Mouse (Mus musculus): ENCODE data around the gene Psma3. TPM values are rescaled to one million over a fixed set of nuclear protein-coding genes. Genes with fewer than 3 reads are reported as not detected.
A peak's percentile ranks its signal among the peaks of the same experiment; 100 is the strongest.

Gene Psma3
- polyA plus RNA-seq (2012; rRNA removed): 178 and 196 TPM in 2 replicates

GRCm38 (mm10) chr12:70974441-70975266 is at the start of gene Psma3:
Gene Psma3 (plus strand): TSS chr12:70974621.
- peak; percentile 82 to 93 for DNase-seq (ENCODE audit: extremely low spot score in 1 of 2, low spot score in 1 of 2)

DNA sequence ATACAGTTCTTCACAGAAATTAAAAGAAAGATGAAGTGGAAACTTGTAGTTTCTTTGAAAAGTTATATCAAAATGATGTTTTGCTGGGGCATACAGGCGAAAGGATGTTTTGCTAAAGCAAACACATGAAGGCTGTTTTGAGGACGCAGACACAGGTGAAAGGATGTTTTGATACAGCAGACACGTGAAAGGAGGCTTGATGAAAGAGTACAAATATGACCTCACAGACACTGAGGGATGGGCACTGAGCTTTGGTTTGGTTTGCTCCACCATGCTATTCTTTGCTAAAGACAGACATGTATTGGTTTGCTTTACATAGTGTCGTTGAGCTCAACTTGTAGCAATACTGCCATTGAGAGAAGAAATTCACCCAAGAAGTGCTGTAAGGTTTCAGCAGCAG is 44.6 kb upstream of the Psma3 start:
- no peak for DNase-seq (ENCODE audit: extremely low spot score in 1 of 2, low spot score in 1 of 2)

DNA sequence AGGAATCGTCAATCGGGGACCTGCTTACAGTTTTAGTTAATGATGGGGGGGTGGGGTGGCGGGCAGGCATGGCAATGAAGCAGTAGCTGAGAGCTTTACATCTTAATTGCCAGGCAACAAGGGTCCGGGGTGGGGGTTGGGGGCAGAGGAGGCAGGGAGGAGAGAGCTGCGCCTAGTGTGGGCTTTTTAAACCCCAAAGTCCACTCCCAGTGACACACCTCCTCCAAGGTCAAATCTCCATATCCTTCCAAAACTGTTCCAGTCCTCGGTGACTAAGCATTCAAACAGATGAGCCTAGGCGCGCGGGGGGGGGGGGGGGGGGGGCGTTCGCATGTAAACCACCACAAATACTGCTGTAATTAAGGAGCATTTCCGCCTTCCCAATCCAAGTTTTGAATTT is 37.3 kb upstream of the Psma3 start:
- peak in 1 of 2 experiments; percentile 19 for DNase-seq (ENCODE audit: extremely low spot score in 1 of 2, low spot score in 1 of 2)

GRCm38 (mm10) chr12:70937571-70938384 is 36.6 kb upstream of the Psma3 start, which contains the start of gene Actr10:
Gene Actr10 (plus strand): TSS chr12:70937857.
- peak; percentile 87 to 94 for DNase-seq (ENCODE audit: extremely low spot score in 1 of 2, low spot score in 1 of 2)

DNA sequence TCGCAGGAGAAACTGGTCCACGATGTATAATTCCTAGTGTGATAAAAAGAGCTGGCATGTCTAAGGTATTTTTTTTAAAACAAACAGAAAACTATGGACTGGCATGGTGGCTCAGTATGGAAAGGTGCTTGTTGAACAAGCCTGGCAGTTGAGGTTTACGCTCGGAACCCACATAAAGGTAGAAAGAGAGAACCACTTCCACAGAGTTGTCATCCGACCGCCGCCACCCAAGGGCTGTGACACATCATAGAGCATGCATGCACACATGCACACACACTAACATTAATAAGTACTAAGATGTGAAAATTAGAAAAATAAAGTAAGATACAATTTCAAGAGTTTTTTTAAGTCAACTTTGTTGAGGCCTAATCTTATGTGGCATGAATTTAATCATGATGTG is 33.6 kb upstream of the Psma3 start:
- no peak for DNase-seq (ENCODE audit: extremely low spot score in 1 of 2, low spot score in 1 of 2)

DNA sequence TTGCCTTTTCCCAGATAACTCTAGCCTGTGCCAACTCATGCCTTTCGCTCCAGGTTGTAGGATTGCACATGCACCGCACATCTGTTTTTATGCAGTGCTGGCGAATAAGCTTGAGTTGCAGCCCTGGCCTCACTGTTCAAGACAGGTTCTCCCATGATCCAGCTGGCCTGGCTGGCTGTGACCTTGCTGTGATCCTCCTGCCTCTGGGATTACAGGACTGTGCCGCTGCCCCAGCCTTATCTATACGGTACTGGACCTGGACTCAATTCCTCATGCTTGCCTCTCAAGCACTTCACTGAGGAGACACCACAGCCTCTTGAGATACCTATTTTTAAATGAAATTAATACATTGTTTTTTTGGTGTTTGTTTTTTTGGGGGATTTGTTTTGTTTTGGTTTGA is 30.2 kb upstream of the Psma3 start:
- no peak for DNase-seq (ENCODE audit: extremely low spot score in 1 of 2, low spot score in 1 of 2)

GRCm38 (mm10) chr12:70946585-70947256 is 27.7 kb upstream of the Psma3 start:
- no peak for DNase-seq (ENCODE audit: extremely low spot score in 1 of 2, low spot score in 1 of 2)

GRCm38 (mm10) chr12:70958640-70959039 is 15.8 kb upstream of the Psma3 start:
- DNase-seq (ENCODE audit: extremely low spot score in 1 of 2, low spot score in 1 of 2): no peak

- no peak for DNase-seq (ENCODE audit: extremely low spot score in 1 of 2, low spot score in 1 of 2)
These were observed 6.8 kb upstream of the Psma3 start for GRCm38 (mm10) chr12:70967581-70967980.

- peak; percentile 60 to 82 for DNase-seq (ENCODE audit: extremely low spot score in 1 of 2, low spot score in 1 of 2)
These were observed 6.2 kb upstream of the Psma3 start for GRCm38 (mm10) chr12:70968141-70968790.

DNA sequence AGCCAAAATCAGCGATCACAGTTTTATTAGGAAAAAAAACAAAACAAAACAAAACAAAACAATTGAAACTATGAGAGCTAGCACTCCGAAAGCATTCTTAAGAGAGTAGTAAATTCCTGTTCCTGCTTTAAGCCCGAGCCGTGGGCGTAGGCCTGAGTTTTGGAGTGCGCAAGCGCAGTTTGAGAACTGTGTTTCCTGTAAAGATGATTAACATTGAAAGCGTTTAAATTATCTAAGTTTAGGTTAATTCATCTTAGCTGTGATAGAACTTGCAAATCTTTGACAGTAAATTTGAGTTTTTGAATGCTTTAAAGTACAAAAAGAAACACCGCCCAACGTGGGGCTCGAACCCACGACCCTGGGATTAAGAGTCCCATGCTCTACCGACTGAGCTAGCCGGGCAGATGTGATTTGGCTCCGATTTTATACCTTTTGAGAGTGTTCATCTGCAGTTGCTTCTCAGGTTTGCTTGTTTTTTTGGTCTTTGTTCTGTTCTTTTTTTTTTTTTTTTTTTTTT is 5.6 kb upstream of the Psma3 start:
- DNase-seq (ENCODE audit: extremely low spot score in 1 of 2, low spot score in 1 of 2): peak; percentile 83 to 96

- peak; percentile 49 to 76 for DNase-seq (ENCODE audit: extremely low spot score in 1 of 2, low spot score in 1 of 2)
These were observed 4.8 kb upstream of the Psma3 start for GRCm38 (mm10) chr12:70969485-70970184.

DNA sequence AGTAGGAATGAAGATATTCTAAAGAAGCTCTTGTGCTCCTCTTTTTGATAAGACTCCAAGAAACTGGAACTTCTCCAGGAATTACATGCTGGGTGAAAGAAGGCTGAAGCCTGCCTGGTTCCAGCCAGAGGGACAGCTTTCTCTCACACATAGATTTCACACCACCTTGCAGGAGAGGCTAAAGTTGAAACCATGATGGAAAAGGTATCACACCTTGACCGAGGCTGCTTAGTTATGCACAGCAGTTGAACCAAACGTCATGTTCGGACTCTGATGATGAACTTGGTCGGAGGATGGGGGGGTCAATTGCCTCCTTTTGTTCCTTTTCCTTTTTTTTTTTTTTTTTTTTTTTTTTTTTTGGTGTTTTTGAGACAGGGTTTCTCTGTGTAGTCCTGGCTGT is 590 bp upstream of the Psma3 start:
- DNase-seq (ENCODE audit: extremely low spot score in 1 of 2, low spot score in 1 of 2): no peak

DNA sequence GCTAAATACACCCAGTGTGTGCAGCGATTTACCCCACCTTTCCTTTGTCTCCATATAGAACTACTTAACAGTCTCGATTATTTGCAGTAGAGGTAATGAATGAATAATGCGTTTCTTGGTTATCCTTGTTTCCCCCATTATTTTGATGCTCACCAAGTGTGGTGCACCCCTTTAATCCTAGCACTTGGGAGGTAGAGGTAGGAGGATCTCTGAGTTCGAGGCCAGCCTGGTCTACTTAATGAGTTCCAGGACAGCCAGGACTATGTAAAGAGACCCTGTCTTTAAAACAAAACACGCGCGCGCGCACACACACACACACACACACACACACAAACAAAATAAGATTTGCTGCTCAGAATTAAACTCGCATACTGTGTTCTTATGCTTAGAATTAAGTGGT is 985 bp downstream of the Psma3 start:
- no peak for DNase-seq (ENCODE audit: extremely low spot score in 1 of 2, low spot score in 1 of 2)

DNA sequence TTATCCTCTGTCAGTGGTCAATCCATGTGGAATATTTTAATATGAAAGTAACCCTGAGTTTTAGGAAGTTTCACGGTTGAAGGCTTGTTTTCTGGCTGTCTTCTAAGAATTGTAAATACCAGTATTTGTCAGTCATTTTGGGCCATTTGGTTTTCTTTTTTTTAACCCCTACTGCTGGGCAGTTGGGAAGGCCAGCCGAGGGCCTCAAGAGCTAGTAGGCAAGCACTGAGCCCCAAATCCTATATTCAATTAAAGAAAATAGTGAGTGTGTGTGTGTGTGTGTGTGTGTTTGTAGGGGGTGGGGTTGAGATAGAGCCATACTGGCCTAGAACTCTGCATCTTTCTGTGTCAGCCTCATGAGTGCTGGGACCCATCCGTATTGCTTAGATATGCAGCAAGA is 1.5 kb downstream of the Psma3 start:
- no peak for DNase-seq (ENCODE audit: extremely low spot score in 1 of 2, low spot score in 1 of 2)

GRCm38 (mm10) chr12:70978345-70978744 is 3.9 kb downstream of the Psma3 start:
- DNase-seq (ENCODE audit: extremely low spot score in 1 of 2, low spot score in 1 of 2): no peak

GRCm38 (mm10) chr12:70984855-70985550 is 10.6 kb downstream of the Psma3 start:
- DNase-seq (ENCODE audit: extremely low spot score in 1 of 2, low spot score in 1 of 2): no peak

DNA sequence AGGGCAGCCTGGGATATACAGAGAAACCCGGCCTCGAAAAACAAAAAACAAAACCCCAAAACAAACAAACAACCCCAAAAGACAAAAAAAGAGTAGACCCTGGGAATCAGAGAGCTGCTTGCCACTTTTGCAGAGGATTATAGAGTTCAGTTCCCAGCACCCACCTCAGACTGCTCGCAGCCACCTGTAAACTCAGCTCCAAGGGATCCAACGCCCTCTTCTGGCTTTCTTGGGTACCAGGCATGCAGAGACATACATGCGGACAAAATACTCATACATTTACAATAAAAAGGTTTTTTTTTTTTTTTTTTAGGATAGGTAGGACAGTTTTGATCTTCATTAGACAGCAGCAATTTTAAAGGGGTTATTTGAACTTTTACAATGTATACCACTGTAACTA is 22.8 kb downstream of the Psma3 start:
- DNase-seq (ENCODE audit: extremely low spot score in 1 of 2, low spot score in 1 of 2): no peak

DNA sequence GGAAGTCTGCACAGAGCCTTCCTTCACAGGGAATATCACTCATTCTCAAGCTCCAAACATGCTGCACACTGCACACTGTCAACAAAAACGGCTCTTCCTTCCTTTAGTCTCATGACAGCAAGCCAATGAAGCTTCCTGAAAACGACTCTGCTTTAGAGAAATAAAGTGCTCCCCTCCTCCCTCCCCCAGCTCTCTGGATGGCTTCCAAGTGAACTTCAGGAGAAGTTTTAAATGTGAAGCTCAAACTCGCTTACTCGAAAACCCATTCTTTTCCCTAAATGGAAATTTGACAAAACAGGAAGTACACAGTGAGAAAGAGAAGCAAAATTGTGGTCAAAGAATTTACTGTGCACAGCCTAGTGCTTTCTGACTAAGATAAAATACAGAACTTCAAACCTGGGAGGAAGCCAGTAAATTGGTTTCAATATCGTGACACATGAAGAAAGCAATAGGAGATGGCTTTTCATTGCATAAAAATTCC is 25.0 kb downstream of the Psma3 start:
- peak in 1 of 2 experiments; percentile 31 for DNase-seq (ENCODE audit: extremely low spot score in 1 of 2, low spot score in 1 of 2)
